Mouse (Mus musculus): ENCODE results near the gene Tuba1c.

The Tuba1c gene

GRCm38 (mm10) chr15:99029619-99030584 is at the start of gene Tuba1c:
Gene Tuba1c, plus strand, starts transcription at chr15:99029891.
- peak; percentile 92 for DNase-seq (ENCODE audit: low read depth, low spot score)

GRCm38 (mm10) chr15:98980012-98980614 is 49.6 kb upstream of the Tuba1c start:
- DNase-seq (ENCODE audit: low read depth, low spot score): no peak

- DNase-seq (ENCODE audit: low read depth, low spot score): no peak
Observed at GRCm38 (mm10) chr15:98982100-98982499, 47.6 kb upstream of the Tuba1c start.

- DNase-seq (ENCODE audit: low read depth, low spot score): no peak
Observed at GRCm38 (mm10) chr15:98983431-98984081, 46.1 kb upstream of the Tuba1c start.

GRCm38 (mm10) chr15:98984681-98985080 is 45.0 kb upstream of the Tuba1c start:
- no peak for DNase-seq (ENCODE audit: low read depth, low spot score)

- peak; percentile 74 for DNase-seq (ENCODE audit: low read depth, low spot score)
Observed at GRCm38 (mm10) chr15:98985240-98985981, 44.3 kb upstream of the Tuba1c start.

- no peak for DNase-seq (ENCODE audit: low read depth, low spot score)
Observed at GRCm38 (mm10) chr15:98985982-98986715, 43.5 kb upstream of the Tuba1c start.

GRCm38 (mm10) chr15:98987077-98987630 is 42.5 kb upstream of the Tuba1c start:
- DNase-seq (ENCODE audit: low read depth, low spot score): no peak

GRCm38 (mm10) chr15:98987661-98988181 is 42.0 kb upstream of the Tuba1c start:
- DNase-seq (ENCODE audit: low read depth, low spot score): no peak

GRCm38 (mm10) chr15:98988787-98989186 is 40.9 kb upstream of the Tuba1c start:
- no peak for DNase-seq (ENCODE audit: low read depth, low spot score)

GRCm38 (mm10) chr15:98989701-98990430 is 39.8 kb upstream of the Tuba1c start:
- no peak for DNase-seq (ENCODE audit: low read depth, low spot score)

GRCm38 (mm10) chr15:98990669-98991539 is 38.8 kb upstream of the Tuba1c start:
- DNase-seq (ENCODE audit: low read depth, low spot score): no peak

GRCm38 (mm10) chr15:98991540-98992050 is 38.1 kb upstream of the Tuba1c start:
- no peak for DNase-seq (ENCODE audit: low read depth, low spot score)

- no peak for DNase-seq (ENCODE audit: low read depth, low spot score)
Observed at GRCm38 (mm10) chr15:98992086-98992912, 37.4 kb upstream of the Tuba1c start.

GRCm38 (mm10) chr15:98993093-98993793 is 36.4 kb upstream of the Tuba1c start:
- DNase-seq (ENCODE audit: low read depth, low spot score): peak; percentile 97

GRCm38 (mm10) chr15:98993865-98994264 is 35.8 kb upstream of the Tuba1c start:
- peak; percentile 94 for DNase-seq (ENCODE audit: low read depth, low spot score)

Measured in mesoderm, embryonic 11.5 days (tissue).